Mouse (Mus musculus) embryonic facial prominence, embryonic 11.5 days (tissue): ENCODE measurements at regions not wholly inside any gene's neighbourhood (a gene's known extent, or its start where the extent isn't known, plus 50 kb on each side); places are given as distances from the start of the nearest gene placed in this dataset.

ENCODE experiments used
- ATAC-seq: fragments of 200-750 bp; cut with Nextera tagmentation; replicated peaks from 2 replicates; pipeline ENCODE4 v1.8.0; 2017; ENCODE audit warnings: low read depth; ENCODE audit not compliant: insufficient number of reproducible peaks, low FRiP score, low TSS enrichment
- DNase-seq: peaks from one replicate; pipeline ENCODE4 v3.0.0-alpha.2; 2015; ENCODE audit warnings: low spot score
- H3K27ac ChIP-seq: fragments of 300-500 bp; sonication (generic); replicated peaks from 2 replicates; pipeline ENCODE4 v1.5.1; 2014; ENCODE audit warnings: mild to moderate bottlenecking, low read depth, low read length, control low read depth
- H3K27me3 ChIP-seq: fragments of 300-500 bp; sonication (generic); 2 replicates; pipeline ENCODE4 v1.6.1; 2014; ENCODE audit warnings: mild to moderate bottlenecking, low read length, moderate library complexity, mixed read lengths; ENCODE audit not compliant: control insufficient read depth, insufficient read depth
- H3K36me3 ChIP-seq: fragments of 300-500 bp; sonication (generic); replicated peaks from 2 replicates; pipeline ENCODE4 v1.6.1; 2014; ENCODE audit warnings: low read depth, mild to moderate bottlenecking, low read length, moderate library complexity, mixed read lengths; ENCODE audit not compliant: control insufficient read depth, insufficient read depth
- H3K4me1 ChIP-seq: fragments of 300-500 bp; sonication (generic); 2 replicates; pipeline ENCODE4 v1.6.1; 2014; ENCODE audit warnings: low read length, mixed read lengths; ENCODE audit not compliant: control insufficient read depth, insufficient read depth
- H3K4me2 ChIP-seq: fragments of 300-500 bp; sonication (generic); 2 replicates; pipeline ENCODE4 v1.6.1; 2014; ENCODE audit warnings: low read depth, mild to moderate bottlenecking, control low read depth, low read length, moderate library complexity
- H3K4me3 ChIP-seq: fragments of 300-500 bp; sonication (generic); 2 replicates; pipeline ENCODE4 v1.5.1; 2014; ENCODE audit warnings: low read depth, low read length, control low read depth
- H3K9ac ChIP-seq: fragments of 300-500 bp; sonication (generic); replicated peaks from 2 replicates; pipeline ENCODE4 v1.6.1; 2014; ENCODE audit warnings: mild to moderate bottlenecking, control low read depth, low read length
- H3K9me3 ChIP-seq: fragments of 300-500 bp; sonication (generic); replicated peaks from 2 replicates; pipeline ENCODE4 v1.6.1; 2016; ENCODE audit warnings: mild to moderate bottlenecking, low read length, inconsistent platforms, mixed read lengths; ENCODE audit not compliant: control insufficient read depth
- WGBS: fragments of 180-500 bp; shearing (Covaris S2); extraction: QIAGEN DNeasy Blood & Tissue Kit; methylation state at CpG from one replicate; pipeline ENCODE4 v1.1.7; 2014; 5-methylcytosine and 5-hydroxymethylcytosine counted together

DNA sequence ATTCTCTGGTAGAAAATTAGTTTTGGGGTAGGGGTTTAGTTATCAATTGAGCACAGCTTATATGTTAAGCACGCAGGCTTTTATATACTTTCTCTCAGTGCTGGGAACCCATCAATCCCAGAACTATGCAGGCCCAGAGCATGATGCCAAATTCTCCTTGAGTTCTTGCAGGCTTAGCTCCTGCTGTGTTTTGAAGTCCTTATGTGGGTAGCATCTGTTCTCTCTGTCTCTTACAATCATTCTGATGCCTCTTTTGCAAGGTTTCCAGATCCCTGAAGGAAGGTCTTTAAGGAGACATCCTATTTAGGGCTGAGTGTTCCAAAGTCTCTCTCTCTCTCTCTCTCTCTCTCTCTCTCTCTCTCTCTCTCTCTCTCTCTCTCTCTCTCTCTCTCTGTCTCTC is 504.8 kb upstream of the Pcdh20 start:
- H3K4me3 ChIP-seq = no peak overlapping the region
- ATAC-seq (no peak), DNase-seq (no peak)
- no peaks in the 10 kb centered on the region for H3K4me1 ChIP-seq
- no peaks in the 10 kb centered on the region for H3K36me3 ChIP-seq
- 92% methylated on average over 1 of the region's 1 CpGs for WGBS
- no peak overlapping the region for H3K27ac ChIP-seq
- H3K9me3 ChIP-seq = no peaks in the 10 kb centered on the region
- H3K27me3 ChIP-seq = no peaks in the 10 kb centered on the region
- no peak overlapping the region for H3K4me2 ChIP-seq
- no peak overlapping the region for H3K9ac ChIP-seq

DNA sequence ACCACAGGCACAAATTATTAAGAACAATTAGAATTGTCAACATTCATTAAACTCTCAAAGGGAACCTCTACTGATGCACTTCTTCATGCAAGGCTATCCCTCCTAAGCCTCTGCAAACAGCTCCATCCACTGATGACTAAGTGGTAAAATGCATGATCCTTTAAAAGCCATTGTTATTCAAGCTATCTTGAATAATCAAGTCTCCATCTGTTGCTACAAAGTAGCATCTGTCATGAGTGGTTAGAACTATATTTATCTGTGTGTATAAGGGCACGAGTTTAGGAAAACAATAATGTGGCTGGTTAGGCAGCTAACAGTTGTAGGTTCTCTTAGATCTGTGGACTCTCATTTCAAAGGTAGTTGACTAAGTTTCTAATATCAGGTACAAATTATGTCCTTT is 463.4 kb upstream of the Pcdh20 start:
- no peak overlapping the region for H3K9ac ChIP-seq
- H3K4me1 ChIP-seq = no peaks in the 10 kb centered on the region
- H3K4me3 ChIP-seq = no peak overlapping the region
- H3K27me3 ChIP-seq = no peaks in the 10 kb centered on the region
- DNase-seq (no peak), ATAC-seq (no peak)
- no peak overlapping the region for H3K4me2 ChIP-seq
- 61% methylated on average over 1 of the region's 1 CpGs for WGBS
- H3K9me3 ChIP-seq = no peaks in the 10 kb centered on the region
- H3K36me3 ChIP-seq = no peaks in the 10 kb centered on the region
- no peak overlapping the region for H3K27ac ChIP-seq
